Mouse (Mus musculus) lung, postnatal 0 days (tissue): ENCODE data around the gene Cntnap2.

ENCODE experiments used
- CTCF ChIP-seq: IDR thresholded peaks from 2 replicates; pipeline ENCODE4 v1.5.1; 2016; ENCODE audit warnings: antibody characterized with exemption, mild to moderate bottlenecking
- EP300 ChIP-seq: IDR thresholded peaks from 2 replicates; pipeline ENCODE4 v1.6.1; 2016; ENCODE audit warnings: antibody characterized with exemption, mild to moderate bottlenecking, control low read depth

- TF ChIP-seq CTCF (no peak), EP300 (no peak)
These were observed 2132.8 kb downstream of the Cntnap2 start for GRCm38 (mm10) chr6:47191940-47192339.
